Mouse (Mus musculus) retina, postnatal 1 day (tissue): Measurements from ENCODE around the gene Tuba1b.

Experiments used
- DNase-seq: peaks from one replicate; pipeline ENCODE4 v3.0.0-alpha.2; 2012

Gene Tuba1b

DNA sequence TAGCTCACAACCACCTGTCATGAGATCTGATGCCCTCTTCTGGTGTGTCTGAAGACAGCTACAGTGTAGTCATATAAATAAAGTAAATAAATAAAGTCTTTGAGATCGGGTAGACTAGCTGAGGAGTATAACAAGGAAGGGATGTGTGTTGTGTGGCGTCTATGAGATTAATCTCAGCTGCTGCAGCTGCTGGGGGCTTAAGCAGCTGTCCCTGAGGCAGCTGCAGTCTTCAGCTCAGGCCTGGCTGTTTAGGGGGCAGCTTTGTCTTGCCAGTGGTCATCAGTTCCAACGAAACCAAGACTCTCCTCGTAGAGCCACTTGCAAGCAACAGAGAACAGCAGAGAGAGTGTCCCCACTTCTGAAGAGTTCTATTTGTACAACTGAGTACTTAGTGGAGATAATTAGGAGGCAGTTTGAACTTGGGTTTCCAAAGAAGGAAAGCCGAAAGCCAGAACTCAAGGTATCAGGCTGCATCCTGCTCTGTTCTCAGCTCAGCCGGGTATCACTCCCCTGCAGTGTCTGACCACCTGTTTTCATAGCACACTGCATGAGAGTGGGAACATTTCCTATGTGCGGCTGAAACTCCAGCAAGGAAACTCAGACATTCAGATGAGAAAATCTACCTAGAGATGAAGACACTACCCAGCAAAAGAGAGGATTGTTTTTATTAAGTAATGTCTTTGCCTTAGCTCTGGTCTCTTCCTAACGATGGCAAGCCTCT, 47.5 kb downstream of the Tuba1b start:
- no peak for DNase-seq

DNA sequence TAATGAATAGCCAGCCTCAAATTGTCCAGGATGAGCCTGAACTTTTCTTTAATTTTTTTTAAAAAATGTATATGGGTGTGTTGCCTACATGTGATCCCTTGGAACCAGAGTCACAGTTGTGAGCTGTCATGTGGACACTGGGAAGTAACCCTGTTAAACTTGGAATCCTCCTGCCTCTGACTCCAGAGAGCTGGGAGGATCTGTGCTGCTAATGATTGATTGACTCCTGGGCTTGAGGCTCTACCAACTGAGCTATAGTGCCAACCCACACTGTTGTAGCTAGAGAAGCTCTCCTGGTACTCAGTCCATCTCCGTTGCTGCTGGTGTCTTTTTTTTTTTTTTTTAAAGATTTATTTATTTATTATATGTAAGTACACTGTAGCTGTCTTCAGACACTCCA, 50.3 kb downstream of the Tuba1b start:
- DNase-seq = no peak

DNA sequence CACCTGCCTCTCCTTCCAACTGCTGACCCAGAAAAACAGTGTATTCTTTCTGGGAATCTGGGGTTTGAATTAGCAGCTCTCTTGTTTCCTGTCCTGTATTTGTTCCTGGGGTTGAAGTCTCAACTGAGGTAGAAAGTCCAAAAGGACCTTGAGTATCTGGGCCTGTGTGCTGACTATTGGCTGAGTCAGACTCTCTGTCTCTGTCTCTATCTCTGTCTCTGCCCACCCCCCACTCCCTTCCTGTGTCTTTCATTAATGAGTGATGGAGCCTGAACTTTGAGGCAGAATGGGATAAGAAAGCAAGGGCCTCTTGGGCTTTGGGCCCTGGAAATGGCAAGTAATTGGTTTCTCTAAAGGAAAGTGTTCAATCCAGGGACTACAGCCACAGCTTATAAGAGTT, 50.7 kb downstream of the Tuba1b start:
- no peak for DNase-seq

DNA sequence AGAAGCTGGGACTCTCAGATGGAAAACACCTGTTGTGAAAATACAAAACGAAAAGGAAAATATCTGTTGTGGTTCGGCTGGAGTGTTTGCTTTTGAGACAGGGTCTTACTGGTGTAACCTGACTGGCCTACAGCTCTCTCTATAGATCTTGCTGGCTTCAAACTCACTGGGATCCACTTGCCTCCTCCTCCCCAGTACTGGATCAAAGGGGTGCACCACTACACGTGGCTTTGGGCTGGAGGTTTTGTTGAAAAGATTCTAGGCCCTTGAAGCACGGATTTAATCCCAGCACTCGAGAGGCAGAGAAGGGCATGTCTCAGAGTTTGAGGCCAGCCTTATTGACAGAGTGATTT, 52.7 kb downstream of the Tuba1b start:
- DNase-seq = no peak
